Mouse (Mus musculus) granulocyte monocyte progenitor cell, adult 5-6 weeks (primary cell): ENCODE measurements around the gene Rpl38. TPM values are rescaled to one million over a fixed set of nuclear protein-coding genes. Genes with fewer than 3 reads are reported as not detected.
"Not testable (repeated sequence)": the region's sequence is repeated elsewhere in the genome, so short reads cannot be mapped to it uniquely, and the experiment has no call there.

ENCODE experiments used
- ATAC-seq: replicated peaks from 2 replicates; pipeline ENCODE4 v1.8.0; 2016; ENCODE audit warnings: mild to moderate bottlenecking, moderate TSS enrichment, inconsistent platforms; ENCODE audit not compliant: poor library complexity, severe bottlenecking
- total RNA-seq, 2 experiments: library from RNA; stranded (forward) in 1 of 2; stranded (reverse) in 1 of 2; fragments of 200-712, 200-1000 nt in 1 of 2; fragments of >200 nt in 1 of 2; fragmentation: Nextera tagmentation in 1 of 2; gene quantifications; 2 replicates each; pipeline ENCODE4 v1.2.3; 2014 to 2017

The Rpl38 gene
- total RNA-seq, 2 experiments from 2014 or later = 2,043 to 3,176 TPM

DNA sequence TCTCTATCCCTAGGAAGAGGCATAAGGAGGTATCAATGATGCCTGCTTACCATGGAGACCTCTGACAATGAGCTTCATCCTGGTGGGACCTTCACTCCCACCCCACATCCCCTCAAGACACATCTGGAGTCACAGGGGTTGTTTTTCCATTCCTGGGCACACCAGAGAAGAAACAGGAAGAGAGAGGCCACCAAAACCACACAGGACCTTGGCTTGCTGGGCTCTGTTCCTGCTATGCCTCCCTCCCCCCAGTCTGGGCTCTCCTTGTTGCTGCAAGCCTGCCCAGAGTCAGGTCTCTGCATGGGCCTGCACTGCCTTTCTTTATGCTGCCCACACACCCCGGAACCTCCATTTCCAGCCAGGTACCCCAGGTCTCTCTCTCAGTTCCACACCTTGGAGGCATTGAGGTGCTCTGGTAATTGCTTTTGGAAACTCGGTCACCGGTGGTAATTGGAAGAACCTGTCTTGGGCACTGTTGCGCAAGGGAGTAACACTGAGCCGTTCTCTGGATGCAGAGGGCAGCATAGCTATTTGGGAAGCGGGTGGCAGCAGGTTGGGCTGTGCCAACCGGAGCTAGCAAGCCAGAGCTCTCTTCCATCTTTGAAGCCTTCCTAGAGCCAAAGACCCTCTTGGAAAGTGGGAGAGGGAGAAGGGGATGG is 12.8 kb upstream of the Rpl38 start:
- peak; percentile 59 for ATAC-seq

GRCm38 (mm10) chr11:114656994-114657644 is 11.2 kb upstream of the Rpl38 start:
- no peak for ATAC-seq

- ATAC-seq = 0 out of 2 replicates have a peak, but pooled peaks have one; percentile 33
Measured at GRCm38 (mm10) chr11:114657737-114658136, 10.6 kb upstream of the Rpl38 start.

- no peak for ATAC-seq
Measured at GRCm38 (mm10) chr11:114662161-114662560, 6.2 kb upstream of the Rpl38 start.

GRCm38 (mm10) chr11:114662746-114663362 is 5.5 kb upstream of the Rpl38 start:
- ATAC-seq = peak; percentile 80

GRCm38 (mm10) chr11:114664164-114664563 is 4.2 kb upstream of the Rpl38 start:
- ATAC-seq = no peak

DNA sequence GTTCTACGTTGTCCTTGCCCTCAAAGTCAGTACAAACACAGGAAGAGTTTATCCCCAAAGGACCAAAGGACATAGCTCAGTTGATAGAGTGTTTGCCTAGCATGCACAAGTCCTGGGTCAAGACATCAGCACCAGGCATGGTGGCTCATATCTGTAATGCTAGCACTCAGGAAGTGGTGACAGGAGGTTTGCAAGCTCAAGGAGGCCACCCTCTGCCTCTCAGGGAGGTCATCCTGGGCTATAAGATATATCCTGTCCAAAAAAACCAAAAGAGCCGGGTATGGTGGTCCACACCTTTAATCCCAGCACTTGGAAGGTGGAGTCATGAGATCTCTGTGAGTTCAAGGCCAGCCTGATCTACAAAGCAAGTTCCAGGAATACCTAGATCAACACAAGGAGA is 2.9 kb upstream of the Rpl38 start:
- ATAC-seq = no peak

GRCm38 (mm10) chr11:114666786-114667185 is 1.5 kb upstream of the Rpl38 start:
- no peak for ATAC-seq

GRCm38 (mm10) chr11:114667236-114667931 is 940 bp upstream of the Rpl38 start:
- no peak for ATAC-seq

GRCm38 (mm10) chr11:114667932-114668285 is 415 bp upstream of the Rpl38 start:
- ATAC-seq = not testable (repeated sequence)

DNA sequence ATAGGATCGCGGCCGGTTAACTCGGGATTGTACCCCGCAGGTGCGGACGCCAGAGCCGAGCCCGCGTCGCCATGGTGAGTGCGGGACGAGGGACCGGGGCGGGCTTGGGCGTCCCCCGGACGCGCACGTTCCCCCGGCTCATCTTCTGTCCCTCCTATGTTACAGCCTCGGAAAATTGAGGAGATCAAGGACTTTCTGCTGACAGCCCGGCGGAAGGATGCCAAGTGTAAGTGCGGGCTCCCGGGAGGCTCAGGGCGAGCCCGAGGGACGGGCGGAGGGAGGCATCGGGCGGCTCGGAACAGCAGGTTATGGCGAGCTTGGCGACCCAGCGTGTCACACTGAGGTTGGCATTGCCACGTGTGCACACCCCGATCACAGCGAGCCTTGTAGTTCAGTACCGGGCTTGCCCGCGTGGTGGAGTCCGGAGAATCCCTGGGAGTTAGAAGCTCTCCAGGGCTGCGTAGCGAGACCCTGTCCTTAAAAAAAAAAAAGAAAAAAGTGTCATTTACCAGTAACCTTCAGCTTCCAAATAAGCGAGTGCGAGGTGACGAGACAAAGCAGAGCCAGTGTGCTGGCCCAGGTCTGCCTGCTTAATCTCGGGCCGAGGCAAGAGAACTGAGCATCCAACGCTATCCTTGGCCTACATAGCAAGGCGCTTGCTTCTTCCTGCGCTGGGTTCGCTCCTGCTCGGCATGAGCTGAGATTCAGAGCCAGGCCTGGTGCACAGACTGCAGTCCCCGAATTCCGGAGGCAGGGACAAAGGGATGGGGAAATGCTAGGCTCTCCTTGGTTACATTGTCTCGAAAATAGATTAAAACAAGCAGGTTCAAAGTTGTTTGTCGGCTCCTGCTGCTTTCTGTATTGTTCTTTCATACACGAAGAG is 658 bp downstream of the Rpl38 start:
- ATAC-seq = peak; percentile 63

- no peak for ATAC-seq
Measured at GRCm38 (mm10) chr11:114669651-114670168, 1.4 kb downstream of the Rpl38 start.

GRCm38 (mm10) chr11:114671147-114671546 is 2.8 kb downstream of the Rpl38 start:
- ATAC-seq = no peak

- ATAC-seq = no peak
Measured at GRCm38 (mm10) chr11:114672794-114673718, 4.7 kb downstream of the Rpl38 start.

DNA sequence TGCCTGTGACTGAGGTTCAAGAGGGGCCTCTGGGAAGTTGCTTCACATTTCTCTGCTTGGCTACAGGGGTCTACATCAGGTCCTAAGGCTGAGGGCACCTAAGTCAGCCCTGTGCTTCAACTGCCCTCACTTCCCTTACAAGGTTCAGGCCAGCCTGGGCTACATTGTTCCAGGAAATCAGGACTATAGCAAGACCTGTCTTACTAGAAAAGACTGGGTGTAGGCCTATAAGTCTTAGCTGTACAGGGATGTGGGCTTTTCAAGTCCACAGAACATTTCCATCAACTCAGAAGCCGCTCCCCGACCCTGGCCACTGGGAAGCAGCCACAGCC is 5.4 kb downstream of the Rpl38 start:
- ATAC-seq = no peak

GRCm38 (mm10) chr11:114674180-114674579 is 5.9 kb downstream of the Rpl38 start:
- ATAC-seq = no peak

- ATAC-seq = not testable (repeated sequence)
Measured at GRCm38 (mm10) chr11:114674796-114675195, 6.5 kb downstream of the Rpl38 start.

DNA sequence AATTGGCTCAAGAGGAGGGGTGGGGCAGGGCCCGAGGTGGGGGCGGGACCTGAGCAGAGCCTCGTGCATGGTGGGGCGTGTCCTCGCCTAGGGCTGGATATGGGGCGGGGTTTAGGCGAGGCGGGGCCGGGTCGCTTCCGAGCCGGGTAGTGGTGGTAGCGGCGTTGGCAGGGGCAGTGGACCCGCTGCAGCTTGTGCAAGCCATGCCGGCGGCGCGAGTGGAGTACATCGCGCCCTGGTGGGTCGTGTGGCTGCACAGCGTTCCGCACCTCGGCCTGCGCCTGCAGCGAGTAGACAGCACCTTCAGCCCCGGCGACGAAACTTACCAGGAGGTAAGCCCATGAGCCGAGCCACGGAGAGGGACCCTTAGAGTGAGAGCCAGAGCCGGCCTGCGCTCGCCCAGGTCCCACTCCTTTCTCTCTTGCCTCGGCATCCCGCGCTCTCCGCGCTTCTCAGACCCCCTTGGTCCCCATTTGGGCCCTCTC is 7.1 kb downstream of the Rpl38 start, which contains the start of gene Ttyh2:
TSS of gene Ttyh2 (plus strand) at position 91 of the 485 bp plus-strand sequence.
- ATAC-seq = peak; percentile 83
